Mouse (Mus musculus): ENCODE results near the gene Amdhd2. TPM values are rescaled to one million over a fixed set of nuclear protein-coding genes. Genes with fewer than 3 reads are reported as not detected.

Gene Amdhd2
- polyA plus RNA-seq, 1 experiment from 2014 or later = 33.3 TPM

DNA sequence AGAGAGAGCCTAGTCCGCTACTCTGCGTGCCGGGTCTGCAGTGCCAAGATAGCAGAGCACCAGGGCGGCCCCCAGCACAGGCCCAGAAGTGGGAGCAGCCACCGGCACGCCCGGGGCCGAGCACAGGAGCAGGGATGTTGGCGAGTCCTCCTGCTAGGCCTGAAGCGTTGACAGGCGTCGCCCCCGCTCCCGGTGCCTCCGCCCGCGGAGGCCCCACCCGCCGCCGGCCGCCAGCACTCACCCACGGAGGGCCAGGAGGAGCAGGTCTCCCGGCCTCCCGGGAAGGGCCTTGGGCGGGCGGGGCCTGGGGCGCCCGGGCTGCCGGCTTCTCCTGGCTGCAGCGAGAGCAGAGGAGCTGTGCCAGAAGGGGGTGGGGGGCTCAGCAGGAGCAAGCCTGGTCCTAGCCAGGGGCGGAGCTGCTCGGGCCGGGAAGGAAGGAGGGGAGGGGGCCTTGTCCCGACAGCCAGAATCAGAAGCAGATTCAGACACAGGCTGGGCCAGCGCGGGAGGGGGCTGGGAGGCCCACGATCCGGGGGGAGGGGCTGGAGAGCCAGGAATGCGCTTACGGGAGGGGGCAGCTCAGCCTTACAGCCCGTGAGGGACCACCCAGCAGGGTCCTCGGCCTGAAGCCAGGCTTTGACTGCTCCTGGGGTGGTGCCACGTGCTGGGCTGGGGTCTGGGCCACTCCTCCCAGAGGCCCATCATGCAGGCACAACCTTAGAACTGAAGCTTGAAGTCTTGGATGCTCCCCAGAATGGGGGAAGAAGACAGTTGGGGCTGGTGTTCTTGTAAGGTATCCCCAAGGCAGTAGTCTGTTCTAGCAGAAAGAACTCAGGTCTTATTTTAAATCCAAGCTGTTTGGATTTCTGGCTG lies 45.7 kb upstream of the Amdhd2 start, which contains the start of gene Ntn3:
Gene Ntn3, minus strand, starts transcription at position 489 of the 873 bp plus-strand sequence.
- peak within 1 kb of the TSS; percentile 71 for H3K4me3 ChIP-seq (ENCODE audit: low read depth, low read length)
- ATAC-seq (ENCODE audit: insufficient read depth) (peak; percentile 65), DNase-seq (peak; percentile 92)
- H3K4me2 ChIP-seq = peak within 1 kb of the TSS; percentile 96
- H3K9ac ChIP-seq = peak within 1 kb of the TSS; percentile 69
- H3K36me3 ChIP-seq (ENCODE audit: insufficient read depth) = no peaks in the 10 kb centered on the region
- no peak for TF ChIP-seq CTCF (IDR thresholded peaks at IDR 0.05; ENCODE audit: low read depth)
- H3K27me3 ChIP-seq (ENCODE audit: insufficient read depth, low read length) = peaks cover 20% of the 10 kb centered on the region
- H3K9me3 ChIP-seq (ENCODE audit: low read depth, low read length) = no peaks in the 10 kb centered on the region
- H3K27ac ChIP-seq (ENCODE audit: low read depth) = peak within 1 kb of the TSS; percentile 96
- WGBS = under 1% methylated on average over 36 of the region's 43 CpGs
- peaks cover 58% of the 10 kb centered on the region for H3K4me1 ChIP-seq (ENCODE audit: insufficient read depth)

DNA sequence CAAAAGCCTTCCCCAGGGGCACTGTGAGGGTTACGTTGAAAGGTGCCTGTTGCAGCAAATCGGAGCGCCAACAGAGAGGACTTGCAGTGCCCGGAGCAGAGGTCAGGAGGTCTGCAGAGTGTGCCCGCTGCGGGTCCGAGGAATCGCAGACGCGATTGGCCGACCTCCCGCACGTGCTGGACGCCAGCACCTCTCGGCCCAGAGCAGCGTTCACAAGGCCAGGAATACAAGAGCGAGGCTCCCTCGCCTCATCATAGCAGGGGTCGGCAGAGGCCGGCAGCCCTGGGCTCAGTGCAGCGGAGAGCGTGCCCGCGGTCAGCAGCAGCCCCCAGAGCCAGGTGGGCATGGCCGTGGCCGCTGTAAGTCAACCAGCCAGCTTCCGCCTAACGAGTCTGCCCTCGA lies 45.1 kb upstream of the Amdhd2 start:
- ATAC-seq (ENCODE audit: insufficient read depth) (peak; percentile 1; the same call in 1 of the 2 replicates), DNase-seq (no peak)
- 3% methylated on average over 29 of the region's 29 CpGs for WGBS
- no peak for TF ChIP-seq CTCF (IDR thresholded peaks at IDR 0.05; ENCODE audit: low read depth)
- H3K4me3 ChIP-seq (ENCODE audit: low read depth, low read length) = peak overlapping the region; percentile 71
- H3K4me1 ChIP-seq (ENCODE audit: insufficient read depth) = peaks cover 61% of the 10 kb centered on the region
- peak overlapping the region; percentile 96 for H3K27ac ChIP-seq (ENCODE audit: low read depth)
- peak overlapping the region; percentile 96 for H3K4me2 ChIP-seq
- no peaks in the 10 kb centered on the region for H3K9me3 ChIP-seq (ENCODE audit: low read depth, low read length)
- no peaks in the 10 kb centered on the region for H3K36me3 ChIP-seq (ENCODE audit: insufficient read depth)
- H3K9ac ChIP-seq = peak overlapping the region; percentile 69
- H3K27me3 ChIP-seq (ENCODE audit: insufficient read depth, low read length) = peaks cover 20% of the 10 kb centered on the region

DNA sequence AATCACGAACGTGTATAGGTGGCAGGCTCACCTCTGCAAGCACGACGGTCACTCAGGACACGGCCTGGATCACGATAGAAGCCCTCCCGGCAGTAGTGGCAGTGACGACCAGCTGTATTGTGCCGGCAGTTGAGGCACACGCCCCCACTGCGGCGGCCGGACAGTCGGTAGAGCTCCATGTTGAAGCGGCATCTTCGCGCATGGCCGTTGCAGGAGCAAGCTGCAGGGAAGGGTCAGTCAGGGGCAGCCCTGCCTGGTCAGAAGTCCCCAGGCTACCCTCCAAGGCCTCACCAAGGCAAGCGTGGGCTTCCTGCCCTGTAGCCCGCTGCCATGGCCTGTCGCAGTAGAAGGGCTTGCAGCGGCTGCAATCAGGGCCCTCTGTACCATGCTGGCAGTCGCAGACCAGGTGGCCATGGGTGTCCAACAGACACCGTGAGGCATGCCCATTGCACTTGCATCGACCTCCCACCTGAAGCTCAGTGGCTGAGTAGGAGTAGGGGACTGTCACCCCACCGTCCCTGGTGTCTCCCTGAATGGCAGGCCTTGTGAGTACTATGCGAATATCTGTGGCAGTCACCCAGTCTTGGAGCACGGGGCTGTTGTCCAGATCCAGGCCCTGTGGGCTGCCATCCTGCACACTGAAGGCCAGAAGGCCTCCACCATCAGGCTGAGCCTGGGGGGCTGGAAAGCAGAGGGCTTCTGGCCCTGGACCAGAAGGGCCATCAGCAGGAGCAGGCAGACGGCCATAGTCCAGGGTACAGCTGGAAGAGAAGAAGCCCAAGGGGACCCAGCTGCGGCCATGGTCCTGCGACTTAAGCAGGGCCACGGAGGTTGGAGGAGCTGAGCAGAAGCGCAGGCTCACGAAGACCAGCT lies 44.4 kb upstream of the Amdhd2 start:
- Histone ChIP-seq H3K27me3 (ENCODE audit: insufficient read depth, low read length) (peaks cover 20% of the 10 kb centered on the region), H3K4me2 (peak overlapping the region; percentile 96), H3K9me3 (ENCODE audit: low read depth, low read length) (no peaks in the 10 kb centered on the region), H3K36me3 (ENCODE audit: insufficient read depth) (no peaks in the 10 kb centered on the region), H3K4me3 (ENCODE audit: low read depth, low read length) (peak overlapping the region; percentile 71), H3K9ac (peak overlapping the region; percentile 69), H3K4me1 (ENCODE audit: insufficient read depth) (peaks cover 61% of the 10 kb centered on the region), H3K27ac (ENCODE audit: low read depth) (peak overlapping the region; percentile 96)
- DNase-seq (no peak), ATAC-seq (ENCODE audit: insufficient read depth) (no peak)
- 47% methylated on average over 34 of the region's 34 CpGs for WGBS
- no peak for TF ChIP-seq CTCF (IDR thresholded peaks at IDR 0.05; ENCODE audit: low read depth)

DNA sequence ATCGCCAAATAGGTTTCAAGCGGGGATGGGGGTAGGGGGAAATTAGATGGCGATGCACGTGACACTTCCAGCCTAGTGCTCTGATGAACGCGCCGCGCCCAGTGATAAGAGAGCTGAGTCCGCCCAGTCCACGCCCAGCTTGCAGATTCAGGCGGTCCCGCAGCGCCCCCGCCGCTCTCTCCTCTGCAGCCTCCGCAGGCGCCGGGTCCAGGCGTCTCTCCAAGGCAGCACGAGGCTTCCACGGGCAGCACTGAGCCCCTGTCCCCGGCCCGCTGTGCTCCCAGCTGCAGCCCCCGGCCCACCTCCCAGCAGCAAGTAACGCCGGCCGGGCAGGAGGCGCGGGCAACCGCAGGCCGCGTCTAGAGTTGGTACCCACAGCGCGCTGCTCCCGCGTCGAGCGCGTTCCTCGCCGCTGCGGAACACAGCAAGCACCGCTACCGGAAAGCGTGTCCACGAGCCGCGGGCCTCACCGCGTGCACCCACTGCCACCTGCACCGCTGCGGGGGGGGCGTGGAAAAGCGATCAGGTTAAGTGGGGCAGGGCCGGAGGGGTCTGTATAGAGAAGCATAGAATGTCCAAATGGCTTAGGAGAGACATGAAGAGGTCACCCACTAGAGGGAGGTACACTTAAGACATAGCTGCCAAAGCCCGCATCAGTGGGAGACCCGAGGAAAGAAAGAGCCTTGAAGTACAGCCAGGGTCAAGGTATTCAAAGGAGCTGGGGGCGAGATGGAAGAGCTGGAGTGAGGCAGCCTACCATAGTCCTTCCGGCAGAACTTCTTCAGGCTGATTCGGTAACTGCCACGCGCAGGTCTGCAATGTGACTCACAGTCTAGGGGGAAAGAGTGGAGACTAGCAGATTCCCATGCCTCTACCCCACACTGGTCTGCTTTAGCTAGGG lies 43.1 kb upstream of the Amdhd2 start:
- Histone ChIP-seq H3K9ac (peak overlapping the region; percentile 69), H3K4me1 (ENCODE audit: insufficient read depth) (peaks cover 54% of the 10 kb centered on the region), H3K36me3 (ENCODE audit: insufficient read depth) (no peaks in the 10 kb centered on the region), H3K4me2 (peak overlapping the region; percentile 96), H3K27me3 (ENCODE audit: insufficient read depth, low read length) (peaks cover 20% of the 10 kb centered on the region), H3K9me3 (ENCODE audit: low read depth, low read length) (no peaks in the 10 kb centered on the region), H3K27ac (ENCODE audit: low read depth) (peak overlapping the region; percentile 38; the same call in 1 of the 2 replicates), H3K4me3 (ENCODE audit: low read depth, low read length) (peak overlapping the region; percentile 71)
- peak; percentile 12; the same call in 1 of the 2 replicates for ATAC-seq (ENCODE audit: insufficient read depth)
- WGBS = 4% methylated on average over 62 of the region's 62 CpGs
- peak; percentile 21 for TF ChIP-seq CTCF (IDR thresholded peaks at IDR 0.05; ENCODE audit: low read depth)
- DNase-seq = peak; percentile 82

DNA sequence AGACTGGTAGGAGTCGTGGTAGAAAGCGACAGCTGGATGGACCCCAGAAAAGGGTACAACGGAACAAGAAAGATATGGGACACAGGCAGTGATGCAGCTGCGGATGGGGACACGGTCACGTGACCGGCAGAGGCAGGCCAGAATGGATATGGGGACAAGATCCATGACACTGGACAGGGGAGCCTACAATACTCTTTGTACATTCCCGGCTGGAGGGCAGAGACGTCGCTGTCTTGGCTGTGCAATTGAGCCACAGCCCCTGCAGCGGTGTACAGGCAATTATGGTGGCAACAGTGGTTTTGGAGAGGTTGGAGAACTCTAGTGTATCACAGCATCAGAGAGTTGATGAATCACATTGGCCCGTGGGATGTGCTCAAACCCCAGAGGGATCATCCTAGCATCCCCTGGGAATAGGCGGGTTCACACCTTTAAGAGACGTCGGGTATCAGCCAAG lies 42.4 kb upstream of the Amdhd2 start:
- TF ChIP-seq CTCF (IDR thresholded peaks at IDR 0.05; ENCODE audit: low read depth) = no peak
- DNase-seq (peak; percentile 68), ATAC-seq (ENCODE audit: insufficient read depth) (peak; percentile 3)
- peak overlapping the region; percentile 64 for H3K27ac ChIP-seq (ENCODE audit: low read depth)
- H3K9me3 ChIP-seq (ENCODE audit: low read depth, low read length) = no peaks in the 10 kb centered on the region
- H3K36me3 ChIP-seq (ENCODE audit: insufficient read depth) = no peaks in the 10 kb centered on the region
- H3K9ac ChIP-seq = peak overlapping the region; percentile 45; the same call in 1 of the 2 replicates
- peak overlapping the region; percentile 96 for H3K4me2 ChIP-seq
- H3K4me3 ChIP-seq (ENCODE audit: low read depth, low read length) = peak overlapping the region; percentile 71
- peaks cover 20% of the 10 kb centered on the region for H3K27me3 ChIP-seq (ENCODE audit: insufficient read depth, low read length)
- peaks cover 48% of the 10 kb centered on the region for H3K4me1 ChIP-seq (ENCODE audit: insufficient read depth)
- WGBS = 4% methylated on average over 15 of the region's 15 CpGs

DNA sequence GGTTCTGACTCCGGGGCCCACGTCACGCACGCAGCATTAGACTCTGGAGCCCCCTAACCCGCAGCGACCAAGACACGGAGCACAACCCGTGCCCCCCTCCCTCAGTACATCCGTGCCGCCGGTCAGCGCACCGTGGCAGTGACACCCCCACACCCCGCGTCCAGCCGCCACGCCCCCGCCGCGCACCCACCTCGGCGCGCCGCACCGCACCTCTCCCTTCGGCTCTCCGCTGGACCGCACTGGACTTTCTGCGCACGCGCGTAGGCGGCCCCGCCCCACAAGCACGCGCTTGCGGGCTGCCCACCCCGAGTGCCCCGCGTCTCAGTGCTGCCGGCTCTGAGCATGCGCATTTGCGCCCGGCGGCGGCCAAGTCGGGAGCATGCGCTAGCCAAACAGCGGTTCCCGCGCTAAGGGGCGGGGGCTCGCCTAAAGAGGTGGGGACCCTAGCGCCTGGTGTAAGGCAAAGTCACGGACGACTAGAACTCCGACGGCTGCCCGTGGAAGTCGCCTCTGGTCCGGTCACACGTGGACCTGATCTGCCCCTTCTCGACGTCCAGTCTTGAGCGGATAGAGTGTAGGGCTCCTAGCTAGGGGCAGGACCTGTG lies 41.8 kb upstream of the Amdhd2 start, which contains the start of gene Tbc1d24:
Gene Tbc1d24, minus strand, starts transcription at position 279 of the 605 bp plus-strand sequence.
- Histone ChIP-seq H3K9ac (peak within 1 kb of the TSS; percentile 72), H3K4me3 (ENCODE audit: low read depth, low read length) (peak within 1 kb of the TSS; percentile 71), H3K4me1 (ENCODE audit: insufficient read depth) (peaks cover 44% of the 10 kb centered on the region), H3K9me3 (ENCODE audit: low read depth, low read length) (no peaks in the 10 kb centered on the region), H3K27ac (ENCODE audit: low read depth) (peak within 1 kb of the TSS; percentile 64), H3K36me3 (ENCODE audit: insufficient read depth) (no peaks in the 10 kb centered on the region), H3K4me2 (peak within 1 kb of the TSS; percentile 96), H3K27me3 (ENCODE audit: insufficient read depth, low read length) (peaks cover 20% of the 10 kb centered on the region)
- DNase-seq = peak; percentile 98
- ATAC-seq (ENCODE audit: insufficient read depth) = peak; percentile 64
- WGBS = under 1% methylated on average over 57 of the region's 65 CpGs
- no peak for TF ChIP-seq CTCF (IDR thresholded peaks at IDR 0.05; ENCODE audit: low read depth)

Measured in lung, embryonic 14.5 days (tissue).